Mouse (Mus musculus): ENCODE measurements around the gene Rap1gap. TPM values are rescaled to one million over a fixed set of nuclear protein-coding genes. Genes with fewer than 3 reads are reported as not detected.

The Rap1gap gene
- polyA plus RNA-seq, 1 experiment from 2014 or later: 25.5 TPM

GRCm38 (mm10) chr4:137726739-137727505 lies 62.4 kb downstream of the Rap1gap start:
- H3K27me3 ChIP-seq (replicated peaks; ENCODE audit: control insufficient read depth, insufficient read depth, low read length): no peaks in the 10 kb centered on the region
- no peaks in the 10 kb centered on the region for H3K9me3 ChIP-seq (replicated peaks; ENCODE audit: control insufficient read depth, low read length)
- ATAC-seq (no peak), DNase-seq (ENCODE audit: low spot score) (no peak)
- H3K27ac ChIP-seq (ENCODE audit: low read depth, low read length): 0 out of 2 replicates have a peak overlapping the region, but pooled peaks have one; percentile 5
- no peak overlapping the region for H3K4me2 ChIP-seq (ENCODE audit: low read length)
- 71% methylated on average over 18 of the region's 18 CpGs for WGBS
- no peak overlapping the region for H3K9ac ChIP-seq (ENCODE audit: low read length)
- peaks cover 5% of the 10 kb centered on the region; the same call in 1 of the 2 replicates for H3K4me1 ChIP-seq (ENCODE audit: control insufficient read depth, insufficient read depth, low read length)
- no peaks in the 10 kb centered on the region for H3K36me3 ChIP-seq (ENCODE audit: control insufficient read depth, insufficient read depth, low read length)
- H3K4me3 ChIP-seq (ENCODE audit: low read depth, low read length): no peak overlapping the region

- Histone ChIP-seq H3K4me3 (ENCODE audit: low read depth, low read length) (no peak overlapping the region), H3K4me1 (ENCODE audit: control insufficient read depth, insufficient read depth, low read length) (peaks cover 5% of the 10 kb centered on the region; the same call in 1 of the 2 replicates), H3K27ac (ENCODE audit: low read depth, low read length) (no peak overlapping the region), H3K27me3 (replicated peaks; ENCODE audit: control insufficient read depth, insufficient read depth, low read length) (no peaks in the 10 kb centered on the region), H3K36me3 (ENCODE audit: control insufficient read depth, insufficient read depth, low read length) (no peaks in the 10 kb centered on the region), H3K9me3 (replicated peaks; ENCODE audit: control insufficient read depth, low read length) (no peaks in the 10 kb centered on the region), H3K9ac (ENCODE audit: low read length) (no peak overlapping the region), H3K4me2 (ENCODE audit: low read length) (peak overlapping the region; percentile 28)
- 1% methylated on average over 15 of the region's 18 CpGs for WGBS
- ATAC-seq (peak; percentile 16), DNase-seq (ENCODE audit: low spot score) (peak; percentile 79)
Observed at GRCm38 (mm10) chr4:137727506-137728187, 63.1 kb downstream of the Rap1gap start.

GRCm38 (mm10) chr4:137728399-137729154 lies 64.1 kb downstream of the Rap1gap start:
- Histone ChIP-seq H3K27me3 (replicated peaks; ENCODE audit: control insufficient read depth, insufficient read depth, low read length) (no peaks in the 10 kb centered on the region), H3K4me2 (ENCODE audit: low read length) (peak overlapping the region; percentile 72), H3K4me3 (ENCODE audit: low read depth, low read length) (peak overlapping the region; percentile 37), H3K9ac (ENCODE audit: low read length) (peak overlapping the region; percentile 56; the same call in 1 of the 2 replicates), H3K4me1 (ENCODE audit: control insufficient read depth, insufficient read depth, low read length) (peaks cover 5% of the 10 kb centered on the region; the same call in 1 of the 2 replicates), H3K36me3 (ENCODE audit: control insufficient read depth, insufficient read depth, low read length) (no peaks in the 10 kb centered on the region), H3K9me3 (replicated peaks; ENCODE audit: control insufficient read depth, low read length) (no peaks in the 10 kb centered on the region), H3K27ac (ENCODE audit: low read depth, low read length) (no peak overlapping the region)
- ATAC-seq (peak; percentile 67), DNase-seq (ENCODE audit: low spot score) (peak; percentile 77)
- WGBS: 8% methylated on average over 17 of the region's 17 CpGs

- Histone ChIP-seq H3K4me1 (ENCODE audit: control insufficient read depth, insufficient read depth, low read length) (peaks cover 5% of the 10 kb centered on the region; the same call in 1 of the 2 replicates), H3K27ac (ENCODE audit: low read depth, low read length) (no peak overlapping the region), H3K36me3 (ENCODE audit: control insufficient read depth, insufficient read depth, low read length) (no peaks in the 10 kb centered on the region), H3K27me3 (replicated peaks; ENCODE audit: control insufficient read depth, insufficient read depth, low read length) (no peaks in the 10 kb centered on the region), H3K4me2 (ENCODE audit: low read length) (peak overlapping the region; percentile 72), H3K9ac (ENCODE audit: low read length) (peak overlapping the region; percentile 56), H3K4me3 (ENCODE audit: low read depth, low read length) (peak overlapping the region; percentile 37), H3K9me3 (replicated peaks; ENCODE audit: control insufficient read depth, low read length) (no peaks in the 10 kb centered on the region)
- DNase-seq (ENCODE audit: low spot score) (no peak), ATAC-seq (peak; percentile 21)
- WGBS: 13% methylated on average over 24 of the region's 24 CpGs
Observed at GRCm38 (mm10) chr4:137729155-137729855, 64.8 kb downstream of the Rap1gap start.

- DNase-seq (ENCODE audit: low spot score) (peak; percentile 93), ATAC-seq (peak; percentile 54)
- Histone ChIP-seq H3K36me3 (ENCODE audit: control insufficient read depth, insufficient read depth, low read length) (no peaks in the 10 kb centered on the region), H3K4me1 (ENCODE audit: control insufficient read depth, insufficient read depth, low read length) (peaks cover 5% of the 10 kb centered on the region; the same call in 1 of the 2 replicates), H3K4me3 (ENCODE audit: low read depth, low read length) (no peak overlapping the region), H3K9me3 (replicated peaks; ENCODE audit: control insufficient read depth, low read length) (no peaks in the 10 kb centered on the region), H3K27ac (ENCODE audit: low read depth, low read length) (no peak overlapping the region), H3K9ac (ENCODE audit: low read length) (no peak overlapping the region), H3K4me2 (ENCODE audit: low read length) (no peak overlapping the region), H3K27me3 (replicated peaks; ENCODE audit: control insufficient read depth, insufficient read depth, low read length) (no peaks in the 10 kb centered on the region)
- 19% methylated on average over 3 of the region's 3 CpGs for WGBS
Observed at GRCm38 (mm10) chr4:137730134-137730533, 65.6 kb downstream of the Rap1gap start.

GRCm38 (mm10) chr4:137730757-137731156 lies 66.2 kb downstream of the Rap1gap start:
- H3K9me3 ChIP-seq (replicated peaks; ENCODE audit: control insufficient read depth, low read length): no peaks in the 10 kb centered on the region
- 85% methylated on average over 8 of the region's 8 CpGs for WGBS
- H3K27ac ChIP-seq (ENCODE audit: low read depth, low read length): no peak overlapping the region
- H3K4me3 ChIP-seq (ENCODE audit: low read depth, low read length): no peak overlapping the region
- peaks cover 5% of the 10 kb centered on the region; the same call in 1 of the 2 replicates for H3K4me1 ChIP-seq (ENCODE audit: control insufficient read depth, insufficient read depth, low read length)
- H3K36me3 ChIP-seq (ENCODE audit: control insufficient read depth, insufficient read depth, low read length): no peaks in the 10 kb centered on the region
- H3K27me3 ChIP-seq (replicated peaks; ENCODE audit: control insufficient read depth, insufficient read depth, low read length): no peaks in the 10 kb centered on the region
- H3K4me2 ChIP-seq (ENCODE audit: low read length): no peak overlapping the region
- ATAC-seq (no peak), DNase-seq (ENCODE audit: low spot score) (no peak)
- no peak overlapping the region for H3K9ac ChIP-seq (ENCODE audit: low read length)

- no peaks in the 10 kb centered on the region for H3K36me3 ChIP-seq (ENCODE audit: control insufficient read depth, insufficient read depth, low read length)
- no peak overlapping the region for H3K4me3 ChIP-seq (ENCODE audit: low read depth, low read length)
- ATAC-seq (no peak), DNase-seq (ENCODE audit: low spot score) (no peak)
- H3K9me3 ChIP-seq (replicated peaks; ENCODE audit: control insufficient read depth, low read length): no peaks in the 10 kb centered on the region
- peaks cover 9% of the 10 kb centered on the region; the same call in 1 of the 2 replicates for H3K4me1 ChIP-seq (ENCODE audit: control insufficient read depth, insufficient read depth, low read length)
- H3K27ac ChIP-seq (ENCODE audit: low read depth, low read length): no peak overlapping the region
- WGBS: 58% methylated on average over 10 of the region's 10 CpGs
- H3K4me2 ChIP-seq (ENCODE audit: low read length): no peak overlapping the region
- H3K9ac ChIP-seq (ENCODE audit: low read length): no peak overlapping the region
- no peaks in the 10 kb centered on the region for H3K27me3 ChIP-seq (replicated peaks; ENCODE audit: control insufficient read depth, insufficient read depth, low read length)
Observed at GRCm38 (mm10) chr4:137731891-137732290, 67.4 kb downstream of the Rap1gap start.

GRCm38 (mm10) chr4:137732361-137732760 lies 67.8 kb downstream of the Rap1gap start:
- 76% methylated on average over 3 of the region's 3 CpGs for WGBS
- H3K4me2 ChIP-seq (ENCODE audit: low read length): no peak overlapping the region
- H3K36me3 ChIP-seq (ENCODE audit: control insufficient read depth, insufficient read depth, low read length): no peaks in the 10 kb centered on the region
- H3K9me3 ChIP-seq (replicated peaks; ENCODE audit: control insufficient read depth, low read length): no peaks in the 10 kb centered on the region
- ATAC-seq: no peak
- no peaks in the 10 kb centered on the region for H3K27me3 ChIP-seq (replicated peaks; ENCODE audit: control insufficient read depth, insufficient read depth, low read length)
- H3K9ac ChIP-seq (ENCODE audit: low read length): no peak overlapping the region
- no peak overlapping the region for H3K27ac ChIP-seq (ENCODE audit: low read depth, low read length)
- DNase-seq (ENCODE audit: low spot score): no peak
- H3K4me3 ChIP-seq (ENCODE audit: low read depth, low read length): no peak overlapping the region
- peaks cover 9% of the 10 kb centered on the region; the same call in 1 of the 2 replicates for H3K4me1 ChIP-seq (ENCODE audit: control insufficient read depth, insufficient read depth, low read length)

All from forebrain, embryonic 14.5 days (tissue).